Mouse (Mus musculus): ENCODE results near the gene Olfr715b. TPM values are rescaled to one million over a fixed set of nuclear protein-coding genes. Genes with fewer than 3 reads are reported as not detected.
"Not testable (repeated sequence)": the region's sequence is repeated elsewhere in the genome, so short reads cannot be mapped to it uniquely, and the experiment has no call there.

The Olfr715b gene
- total RNA-seq (2021) = not detected
- long read RNA-seq, experiment 1 = 0 reads
- long read RNA-seq, experiment 2 = 0 reads

GRCm38 (mm10) chr7:107110269-107110668, at the start of gene Olfr715b:
TSS of gene Olfr715b (minus strand) at chr7:107110369.
- H3K27ac ChIP-seq; H3K4me3 ChIP-seq; DNase-seq (ENCODE audit: low spot score in 2 of 2): not testable (repeated sequence)

DNA sequence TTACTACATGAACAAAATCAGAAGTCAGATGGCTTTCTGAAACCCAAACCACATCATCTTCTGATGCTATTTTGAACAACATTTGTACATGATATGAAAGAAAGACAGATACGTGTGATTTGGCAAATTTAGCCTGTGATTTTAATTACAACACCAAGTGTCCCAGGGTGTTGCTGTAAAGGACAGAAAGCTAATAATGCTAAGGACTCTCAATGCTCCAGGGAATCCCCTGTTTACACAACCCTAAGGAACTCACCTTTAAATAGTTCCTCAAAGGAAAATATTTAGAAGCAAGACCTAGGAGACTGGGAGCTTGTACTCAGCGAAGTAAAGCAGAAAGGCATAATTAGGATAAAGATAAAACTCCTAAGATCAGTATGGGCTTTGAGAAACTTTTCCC, 27.9 kb upstream of the Olfr715b start, which contains the start of gene Olfr716:
Olfr716 (plus strand) TSS at position 301 of the 400 bp plus-strand sequence.
- not testable (repeated sequence) for DNase-seq (ENCODE audit: low spot score in 2 of 2); H3K4me3 ChIP-seq; H3K27ac ChIP-seq

- not testable (repeated sequence) for H3K27ac ChIP-seq; H3K4me3 ChIP-seq; DNase-seq (ENCODE audit: low spot score in 2 of 2)
Observed at GRCm38 (mm10) chr7:107130983-107131382, 20.8 kb upstream of the Olfr715b start, which contains the start of gene Olfr715. TSS of gene Olfr715 (minus strand) at chr7:107131083.

- DNase-seq (ENCODE audit: low spot score in 2 of 2) = no peak
- Histone ChIP-seq H3K4me3 (no peak within 1 kb of the TSS), H3K27ac (no peak within 1 kb of the TSS)
- no peak for TF ChIP-seq CTCF (conservative IDR thresholded peaks at IDR 0.05)
Observed at GRCm38 (mm10) chr7:107092920-107093319, 17.2 kb downstream of the Olfr715b start, which contains the start of gene Olfr17. TSS of gene Olfr17 (plus strand) at chr7:107093220.

DNA sequence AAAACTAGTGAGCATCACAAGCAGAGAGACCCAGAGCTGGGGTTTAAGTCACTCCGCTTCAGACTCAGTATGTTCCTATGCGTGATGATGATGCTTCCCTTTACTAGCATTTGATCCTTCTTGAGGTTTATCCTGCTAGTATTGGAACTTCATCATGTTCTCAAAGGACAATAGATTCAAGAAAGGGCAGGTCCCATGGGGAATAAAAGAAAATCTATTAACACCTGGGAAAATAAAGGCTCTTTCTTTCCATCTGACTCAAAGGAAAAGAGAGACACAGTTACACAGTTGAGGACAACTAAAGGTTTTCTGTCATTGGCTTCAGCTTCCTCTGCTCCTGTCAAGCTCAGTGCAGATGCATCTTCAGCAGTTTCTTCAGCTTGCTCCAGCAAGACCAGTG, 39.5 kb downstream of the Olfr715b start, which contains the start of gene Olfr714:
Olfr714 (plus strand) TSS at position 301 of the 400 bp plus-strand sequence.
- no peak for DNase-seq (ENCODE audit: low spot score in 2 of 2)
- Histone ChIP-seq H3K27ac (no peak within 1 kb of the TSS), H3K4me3 (no peak within 1 kb of the TSS)
- no peak for TF ChIP-seq CTCF (conservative IDR thresholded peaks at IDR 0.05)

Other genes starting within 250 kb of the Olfr715b start
- gene Olfr704, start 247.2 kb downstream of the Olfr715b start, total RNA-seq (2021) = not detected
- gene Olfr705, start 233.5 kb downstream of the Olfr715b start, total RNA-seq (2021) = not detected
- not detected for gene Olfr706, start 222.2 kb downstream of the Olfr715b start, total RNA-seq (2021)
- gene Olfr707, start 209.1 kb downstream of the Olfr715b start, total RNA-seq (2021) = not detected
- not detected for gene Olfr1532-ps1, start 202.4 kb downstream of the Olfr715b start, total RNA-seq (2021)
- gene Olfr709-ps1, start 178.2 kb downstream of the Olfr715b start, total RNA-seq (2021) = not detected
- not detected for gene Olfr710, start 162.1 kb downstream of the Olfr715b start, total RNA-seq (2021)
- gene Olfr6, start 146.4 kb downstream of the Olfr715b start, total RNA-seq (2021) = under 1 TPM in 1 of 2 experiments, not detected in 1; 0.08 TPM
- gene Olfr711, start 134.9 kb downstream of the Olfr715b start, total RNA-seq (2021) = not detected
- gene Olfr2, start 104.3 kb downstream of the Olfr715b start, total RNA-seq (2021) = not detected
- gene Olfr713, start 79.2 kb downstream of the Olfr715b start, total RNA-seq (2021) = not detected
- not detected for gene Olfr714, start 39.4 kb downstream of the Olfr715b start, total RNA-seq (2021)
- gene Olfr17, start 17.1 kb downstream of the Olfr715b start, total RNA-seq (2021) = not detected
- not detected for gene Olfr715, start 20.7 kb upstream of the Olfr715b start, total RNA-seq (2021)
- not detected for gene Olfr716, start 28.0 kb upstream of the Olfr715b start, total RNA-seq (2021)
- not detected for gene Nlrp14, start 56.6 kb upstream of the Olfr715b start, total RNA-seq (2021)
- not detected for gene Rbmxl2, start 99.1 kb upstream of the Olfr715b start, total RNA-seq (2021)

Data from layer of hippocampus, adult 2 months (tissue).